Mouse (Mus musculus) stomach, postnatal 0 days (tissue): ENCODE measurements around the gene Cfap97. TPM values are rescaled to one million over a fixed set of nuclear protein-coding genes. Genes with fewer than 3 reads are reported as not detected.

Experiments
- ATAC-seq: fragments of 200-750 bp; cut with Nextera tagmentation; 2 replicates; pipeline ENCODE4 v1.8.0; 2017; ENCODE audit not compliant: low FRiP score, low TSS enrichment
- DNase-seq: peaks from one replicate; pipeline ENCODE4 v3.0.0-alpha.2; 2016; ENCODE audit warnings: low spot score
- H3K27ac ChIP-seq: fragments of 300-500 bp; sonication (generic); replicated peaks from 2 replicates; pipeline ENCODE4 v1.5.1; 2014; ENCODE audit warnings: mild to moderate bottlenecking, control low read depth
- H3K27me3 ChIP-seq: fragments of 300-500 bp; sonication (generic); 2 replicates; pipeline ENCODE4 v1.6.1; 2014; ENCODE audit warnings: low read length; ENCODE audit not compliant: control insufficient read depth, insufficient read depth
- H3K36me3 ChIP-seq: fragments of 300-500 bp; sonication (generic); 2 replicates; pipeline ENCODE4 v1.6.1; 2014; ENCODE audit warnings: low read length, mixed read lengths; ENCODE audit not compliant: control insufficient read depth, insufficient read depth
- H3K4me1 ChIP-seq: fragments of 300-500 bp; sonication (generic); replicated peaks from 2 replicates; pipeline ENCODE4 v1.6.1; 2014; ENCODE audit warnings: antibody characterized with exemption; ENCODE audit not compliant: control insufficient read depth, insufficient read depth
- H3K4me2 ChIP-seq: fragments of 300-500 bp; sonication (generic); replicated peaks from 2 replicates; pipeline ENCODE4 v1.6.1; 2014; ENCODE audit warnings: low read depth, mild to moderate bottlenecking, control low read depth, moderate library complexity
- H3K4me3 ChIP-seq: fragments of 300-500 bp; sonication (generic); 2 replicates; pipeline ENCODE4 v1.5.1; 2014; ENCODE audit warnings: low read depth, low read length, control low read depth
- H3K9ac ChIP-seq: fragments of 300-500 bp; sonication (generic); 2 replicates; pipeline ENCODE4 v1.6.1; 2014; ENCODE audit warnings: mild to moderate bottlenecking, low read length, control low read depth, mixed read lengths
- H3K9me3 ChIP-seq: fragments of 300-500 bp; sonication (generic); 2 replicates; pipeline ENCODE4 v1.6.1; 2016; ENCODE audit warnings: low read length; ENCODE audit not compliant: control insufficient read depth
- CTCF ChIP-seq: IDR thresholded peaks from 2 replicates; pipeline ENCODE4 v1.5.1; 2016; ENCODE audit warnings: antibody characterized with exemption, low read depth, mild to moderate bottlenecking, moderate library complexity
- EP300 ChIP-seq: optimal IDR thresholded peaks from 2 replicates; pipeline ENCODE3; 2016; ENCODE audit warnings: antibody characterized with exemption
- WGBS: fragments of 180-500 bp; shearing (Covaris S2); extraction: QIAGEN DNeasy Blood & Tissue Kit; methylation state at CpG from one replicate; pipeline ENCODE4 v1.1.7; 2014; 5-methylcytosine and 5-hydroxymethylcytosine counted together
- polyA plus RNA-seq: library from polyadenylated mRNA; unstranded; fragments of >200 nt; fragmentation: Nextera tagmentation; extraction: Ambion mirVana; gene quantifications from 2 replicates; pipeline ENCODE4 v1.2.1, GENCODE M21; 2015

Gene Cfap97
- polyA plus RNA-seq, 1 experiment from 2014 or later, result 16.9 TPM

- no peak overlapping the region for H3K9ac ChIP-seq
- 74% methylated on average over 9 of the region's 9 CpGs for WGBS
- H3K4me2 ChIP-seq, result no peak overlapping the region
- TF ChIP-seq EP300 (no peak), CTCF (no peak)
- H3K36me3 ChIP-seq, result no peaks in the 10 kb centered on the region
- no peaks in the 10 kb centered on the region; the same call in 1 of the 2 replicates for H3K4me1 ChIP-seq
- no peaks in the 10 kb centered on the region for H3K27me3 ChIP-seq
- no peak for DNase-seq
- H3K9me3 ChIP-seq, result no peaks in the 10 kb centered on the region
- no peak overlapping the region for H3K27ac ChIP-seq
- H3K4me3 ChIP-seq, result no peak overlapping the region
- no peak for ATAC-seq
Measured at GRCm38 (mm10) chr8:46140376-46141120, 11.0 kb upstream of the Cfap97 start.

GRCm38 (mm10) chr8:46141688-46142087 lies 9.9 kb upstream of the Cfap97 start:
- WGBS, result 83% methylated on average over 3 of the region's 3 CpGs
- no peaks in the 10 kb centered on the region for H3K9me3 ChIP-seq
- no peak for TF ChIP-seq CTCF
- TF ChIP-seq EP300, result no peak
- H3K4me2 ChIP-seq, result no peak overlapping the region
- H3K36me3 ChIP-seq, result no peaks in the 10 kb centered on the region
- no peaks in the 10 kb centered on the region for H3K27me3 ChIP-seq
- no peaks in the 10 kb centered on the region; the same call in 1 of the 2 replicates for H3K4me1 ChIP-seq
- ATAC-seq (no peak), DNase-seq (no peak)
- H3K9ac ChIP-seq, result no peak overlapping the region
- H3K4me3 ChIP-seq, result no peak overlapping the region
- no peak overlapping the region for H3K27ac ChIP-seq

GRCm38 (mm10) chr8:46142498-46143081 lies 9.0 kb upstream of the Cfap97 start:
- no peak overlapping the region for H3K4me2 ChIP-seq
- TF ChIP-seq CTCF (no peak), EP300 (no peak)

GRCm38 (mm10) chr8:46143470-46143869 lies 8.1 kb upstream of the Cfap97 start:
- H3K36me3 ChIP-seq, result no peaks in the 10 kb centered on the region
- no peak overlapping the region for H3K4me3 ChIP-seq
- 64% methylated on average over 5 of the region's 5 CpGs for WGBS
- no peak for DNase-seq
- peak; percentile 29; the same call in 1 of the 2 replicates for ATAC-seq
- no peak overlapping the region for H3K9ac ChIP-seq
- H3K4me2 ChIP-seq, result no peak overlapping the region
- no peaks in the 10 kb centered on the region for H3K9me3 ChIP-seq
- no peak overlapping the region for H3K27ac ChIP-seq
- H3K27me3 ChIP-seq, result no peaks in the 10 kb centered on the region
- TF ChIP-seq EP300, result no peak
- no peak for TF ChIP-seq CTCF
- H3K4me1 ChIP-seq, result no peaks in the 10 kb centered on the region; the same call in 1 of the 2 replicates

More at GRCm38 (mm10) chr8:46142498-46143081, 9.0 kb upstream of the Cfap97 start:
- DNase-seq (no peak), ATAC-seq (no peak)
- Histone ChIP-seq H3K36me3 (no peaks in the 10 kb centered on the region), H3K27me3 (no peaks in the 10 kb centered on the region), H3K27ac (no peak overlapping the region), H3K4me3 (no peak overlapping the region), H3K9me3 (no peaks in the 10 kb centered on the region), H3K4me1 (no peaks in the 10 kb centered on the region; the same call in 1 of the 2 replicates), H3K9ac (no peak overlapping the region)
- 91% methylated on average over 4 of the region's 4 CpGs for WGBS

- Histone ChIP-seq H3K4me2 (no peak overlapping the region), H3K27ac (no peak overlapping the region), H3K9me3 (no peaks in the 10 kb centered on the region), H3K4me3 (no peak overlapping the region), H3K9ac (no peak overlapping the region), H3K36me3 (no peaks in the 10 kb centered on the region), H3K4me1 (no peaks in the 10 kb centered on the region; the same call in 1 of the 2 replicates), H3K27me3 (no peaks in the 10 kb centered on the region)
- 36% methylated on average over 1 of the region's 1 CpGs for WGBS
- TF ChIP-seq EP300 (no peak), CTCF (no peak)
- ATAC-seq (no peak; the same call in 1 of the 2 replicates), DNase-seq (no peak)
Measured at GRCm38 (mm10) chr8:46143924-46144323, 7.6 kb upstream of the Cfap97 start.

GRCm38 (mm10) chr8:46146173-46146572 lies 5.4 kb upstream of the Cfap97 start:
- ATAC-seq, result no peak
- TF ChIP-seq CTCF, result no peak
- no peak for TF ChIP-seq EP300

More at GRCm38 (mm10) chr8:46146173-46146572, 5.4 kb upstream of the Cfap97 start:
- DNase-seq, result no peak
- Histone ChIP-seq H3K9me3 (no peaks in the 10 kb centered on the region), H3K4me1 (no peaks in the 10 kb centered on the region; the same call in 1 of the 2 replicates), H3K4me3 (no peak overlapping the region), H3K36me3 (no peaks in the 10 kb centered on the region), H3K4me2 (no peak overlapping the region), H3K27me3 (no peaks in the 10 kb centered on the region), H3K9ac (no peak overlapping the region), H3K27ac (no peak overlapping the region)
- WGBS, result 54% methylated on average over 3 of the region's 3 CpGs
